Mouse (Mus musculus) brain, embryonic 14.5 days (tissue): ENCODE measurements at regions not wholly inside any gene's neighbourhood (a gene's known extent, or its start where the extent isn't known, plus 50 kb on each side); places are given as distances from the start of the nearest gene placed in this dataset.

Experiments
- DNase-seq: peaks from one replicate; pipeline ENCODE4 v3.0.0-alpha.2; 2011; ENCODE audit warnings: low read depth
- CTCF ChIP-seq: fragments of 200-500 bp; IDR thresholded peaks from 2 replicates; pipeline ENCODE4 v1.5.1; 2012; ENCODE audit warnings: inconsistent platforms, mild to moderate bottlenecking, moderate library complexity, borderline replicate concordance; ENCODE audit not compliant: insufficient read depth, insufficient read length; ENCODE audit errors: extremely low read depth
- POLR2A ChIP-seq: fragments of 200-500 bp; IDR thresholded peaks from 2 replicates; pipeline ENCODE4 v1.6.1; 2012; ENCODE audit warnings: mild to moderate bottlenecking, inconsistent platforms, borderline replicate concordance; ENCODE audit not compliant: poor library complexity, insufficient read depth, insufficient read length, severe bottlenecking; ENCODE audit errors: extremely low read depth

GRCm38 (mm10) chr10:66885575-66885974 is 210.3 kb upstream of the Jmjd1c start:
- TF ChIP-seq CTCF: no peak
- no peak for TF ChIP-seq POLR2A
- no peak for DNase-seq

- TF ChIP-seq CTCF (no peak), POLR2A (no peak)
These were observed 206.0 kb upstream of the Jmjd1c start for GRCm38 (mm10) chr10:66889786-66890555.

GRCm38 (mm10) chr10:66891811-66892210 is 204.1 kb upstream of the Jmjd1c start:
- no peak for TF ChIP-seq POLR2A
- no peak for TF ChIP-seq CTCF
- DNase-seq: no peak

More at GRCm38 (mm10) chr10:66889786-66890555, 206.0 kb upstream of the Jmjd1c start:
- DNase-seq: no peak

- TF ChIP-seq CTCF (no peak), POLR2A (no peak)
- DNase-seq: peak; percentile 22
These were observed 202.1 kb upstream of the Jmjd1c start for GRCm38 (mm10) chr10:66893836-66894235.

- TF ChIP-seq CTCF (no peak), POLR2A (no peak)
- DNase-seq: peak; percentile 69
These were observed 199.0 kb upstream of the Jmjd1c start for GRCm38 (mm10) chr10:66896698-66897622.

- TF ChIP-seq CTCF: no peak
- TF ChIP-seq POLR2A: no peak
- DNase-seq: no peak
These were observed 196.2 kb upstream of the Jmjd1c start for GRCm38 (mm10) chr10:66899724-66900123.

- no peak for DNase-seq
- TF ChIP-seq CTCF (no peak), POLR2A (no peak)
These were observed 195.1 kb upstream of the Jmjd1c start for GRCm38 (mm10) chr10:66900781-66901180.

GRCm38 (mm10) chr10:66901873-66902272 is 194.1 kb upstream of the Jmjd1c start:
- TF ChIP-seq POLR2A (no peak), CTCF (no peak)
- no peak for DNase-seq

- TF ChIP-seq POLR2A (no peak), CTCF (no peak)
- DNase-seq: no peak
These were observed 191.2 kb upstream of the Jmjd1c start for GRCm38 (mm10) chr10:66904552-66905367.

GRCm38 (mm10) chr10:66907842-66908241 is 188.1 kb upstream of the Jmjd1c start:
- TF ChIP-seq CTCF (no peak), POLR2A (no peak)
- DNase-seq: no peak
